Mouse (Mus musculus) small intestine, adult 2 months (tissue): ENCODE results near the gene Slc9a3r1.
A peak's percentile ranks its signal among the peaks of the same experiment; 100 is the strongest.

ENCODE experiments used
- CTCF ChIP-seq: fragments of 200-500 bp; IDR thresholded peaks from 2 replicates; pipeline ENCODE4 v1.5.1; 2012; ENCODE audit warnings: low read depth, mild to moderate bottlenecking, control low read depth, inconsistent platforms, low read length, moderate library complexity, mixed read lengths; ENCODE audit not compliant: insufficient replicate concordance, insufficient read length; ENCODE audit errors: extremely low read depth
- POLR2A ChIP-seq: fragments of 200-500 bp; IDR thresholded peaks from 2 replicates; pipeline ENCODE4 v1.6.1; 2012; ENCODE audit warnings: low read depth, mild to moderate bottlenecking, control low read depth, inconsistent platforms, low read length, moderate library complexity

- peak; percentile 64; the same call in 1 of the 2 replicates for TF ChIP-seq CTCF
- TF ChIP-seq POLR2A = no peak
These were observed 61.7 kb downstream of the Slc9a3r1 start for GRCm38 (mm10) chr11:115224889-115225288.
